In genomic region chr13:97548527-97548977, GRCm38 (mm10) we compare ENCODE assay signal across 8 mouse cellular contexts.
DNase-seq lines count a peak whose midpoint lies in the region.

No protein-coding gene starts in this region.

- DNase-seq in NIH3T3 (ENCODE audit: low read depth), result peak; percentile 51
- DNase-seq in adrenal gland, postnatal 25 days, result peak; percentile 39
- peak; percentile 98 for DNase-seq in heart, adult 11 months
- DNase-seq in kidney, adult 11 months, result peak; percentile 58
- DNase-seq in lung, adult 18-20 months, result peak; percentile 75 to 80
- DNase-seq in ovary, postnatal 14 days (ENCODE audit: low spot score), result peak; percentile 42
- DNase-seq in cerebellum, adult 9-11 months, result no peak
- no peak for DNase-seq in frontal cortex, adult 2 months (ENCODE audit: extremely low spot score in 1 of 2, low spot score in 1 of 2)

Comparison
In these comparisons a context has a peak if more than half of its experiments do, and no peak if none do; other contexts are left out.
1. DNase-seq: peak in NIH3T3 (single experiment), adrenal gland, postnatal 25 days (single experiment), heart, adult 11 months (single experiment), kidney, adult 11 months (single experiment), lung, adult 18-20 months (2 of 2) and ovary, postnatal 14 days (single experiment); none in cerebellum, adult 9-11 months (single experiment) and frontal cortex, adult 2 months (0 of 2).